Mouse (Mus musculus): ENCODE measurements at regions not wholly inside any gene's neighbourhood (a gene's known extent, or its start where the extent isn't known, plus 50 kb on each side); places are given as distances from the start of the nearest gene placed in this dataset.

DNA sequence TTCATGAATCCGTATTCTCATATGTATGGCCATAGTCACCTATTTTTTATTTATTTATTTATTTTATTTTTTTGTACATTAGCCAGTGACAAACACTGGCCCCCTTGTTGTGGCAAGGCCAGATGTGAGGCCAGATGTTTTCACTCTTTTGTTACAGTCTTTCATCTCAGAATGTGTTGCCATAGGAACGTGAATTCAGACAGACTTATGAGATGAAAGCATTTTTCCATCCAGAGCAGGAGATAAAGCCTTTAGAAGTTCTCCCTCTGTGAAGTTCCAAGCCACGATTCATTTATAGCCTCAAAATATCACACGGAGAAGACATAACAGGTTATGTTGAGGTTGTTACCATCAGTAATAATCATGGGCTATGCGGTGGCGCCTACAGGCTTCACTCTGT, 220.9 kb downstream of the Arpp21 start:
- Histone ChIP-seq H3K27me3 (no peaks in the 10 kb centered on the region), H3K36me3 (no peaks in the 10 kb centered on the region), H3K9me3 (no peaks in the 10 kb centered on the region), H3K4me3 (no peak overlapping the region), H3K4me1 (replicated peaks) (no peaks in the 10 kb centered on the region), H3K4me2 (no peak overlapping the region), H3K27ac (replicated peaks) (no peak overlapping the region), H3K9ac (no peak overlapping the region)
- 86% methylated on average over 6 of the region's 6 CpGs for WGBS
- ATAC-seq (ENCODE audit: low FRiP score, low read depth): no peak

DNA sequence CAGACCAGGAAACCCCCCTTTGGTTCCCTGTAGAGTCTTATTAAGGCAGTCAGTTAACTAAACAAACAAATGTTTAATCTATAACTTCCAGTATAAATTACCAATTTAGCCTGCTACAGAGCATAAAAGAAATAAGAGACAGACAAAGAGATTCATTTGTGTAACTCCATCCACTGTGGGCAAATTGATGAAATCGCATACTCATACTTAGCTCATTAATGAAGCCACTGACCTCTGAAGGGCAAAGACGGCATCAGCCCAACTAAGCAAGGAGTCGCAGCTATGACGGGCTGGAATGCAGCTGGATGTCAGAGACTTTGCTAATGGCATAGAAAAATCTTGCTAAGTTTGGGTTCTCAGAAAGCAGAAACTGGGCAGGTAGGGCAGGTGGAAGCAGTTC, 241.3 kb downstream of the Arpp21 start:
- whole genome bisulfite sequencing: 43% methylated on average over 4 of the region's 4 CpGs
- ATAC-seq (ENCODE audit: low FRiP score, low read depth): no peak
- no peak overlapping the region for H3K4me2 ChIP-seq

DNA sequence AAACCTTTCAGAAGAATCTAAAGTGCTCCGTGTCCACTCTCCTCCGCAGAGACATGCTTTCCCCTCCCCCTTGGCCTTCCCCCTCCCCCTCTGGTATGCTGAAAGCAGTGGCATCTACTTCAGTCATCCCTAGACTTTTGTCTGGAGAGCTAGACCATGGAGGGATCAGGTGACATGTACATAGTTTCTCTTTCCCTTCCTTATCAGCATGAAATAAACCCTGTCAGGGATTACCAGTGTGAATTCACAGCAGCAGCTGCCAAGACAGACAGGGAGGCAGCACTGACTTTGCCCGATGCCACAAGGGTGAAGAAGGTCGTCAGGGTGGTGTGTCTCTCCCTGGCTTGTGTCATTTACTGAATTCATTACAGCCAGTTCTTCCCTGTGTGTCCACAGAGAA, 241.9 kb downstream of the Arpp21 start:
- H3K36me3 ChIP-seq: no peaks in the 10 kb centered on the region
- no peaks in the 10 kb centered on the region for H3K27me3 ChIP-seq
- H3K4me1 ChIP-seq (replicated peaks): 0 out of 2 replicates have a peak, but pooled peaks cover 4% of the 10 kb centered on the region
- no peak overlapping the region for H3K9ac ChIP-seq
- H3K4me2 ChIP-seq: no peak overlapping the region
- no peak overlapping the region for H3K27ac ChIP-seq (replicated peaks)
- no peaks in the 10 kb centered on the region for H3K9me3 ChIP-seq
- WGBS: 29% methylated on average over 4 of the region's 4 CpGs
- ATAC-seq (ENCODE audit: low FRiP score, low read depth): no peak
- H3K4me3 ChIP-seq: no peak overlapping the region

More for the DNA sequence above, 241.3 kb downstream of the Arpp21 start:
- Histone ChIP-seq H3K4me1 (replicated peaks) (0 out of 2 replicates have a peak, but pooled peaks cover 4% of the 10 kb centered on the region), H3K4me3 (no peak overlapping the region), H3K27me3 (no peaks in the 10 kb centered on the region), H3K9ac (no peak overlapping the region), H3K27ac (replicated peaks) (no peak overlapping the region), H3K9me3 (no peaks in the 10 kb centered on the region), H3K36me3 (no peaks in the 10 kb centered on the region)

DNA sequence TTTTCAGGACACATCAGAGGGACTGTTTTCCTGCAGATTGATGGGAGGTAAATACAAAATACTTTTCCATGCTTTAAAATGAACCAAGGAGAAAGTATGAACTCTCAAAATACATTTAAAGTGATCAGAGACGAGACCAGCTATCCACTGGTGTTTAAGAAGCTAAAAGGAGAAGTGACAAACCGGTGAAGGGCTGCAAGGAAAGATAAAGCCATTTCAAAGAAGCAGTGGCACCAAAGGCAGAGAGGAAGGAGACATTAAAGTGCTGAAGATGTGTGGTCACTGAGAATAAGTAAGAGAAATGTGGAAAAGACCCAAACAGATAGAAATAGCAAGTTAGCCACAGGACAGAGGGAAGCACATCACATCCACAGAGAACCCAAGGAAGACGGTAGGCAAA, 245.7 kb downstream of the Arpp21 start:
- H3K9ac ChIP-seq: no peak overlapping the region
- H3K27me3 ChIP-seq: no peaks in the 10 kb centered on the region
- no peak overlapping the region for H3K4me3 ChIP-seq
- H3K27ac ChIP-seq (replicated peaks): no peak overlapping the region
- H3K4me1 ChIP-seq (replicated peaks): 0 out of 2 replicates have a peak, but pooled peaks cover 4% of the 10 kb centered on the region
- no peaks in the 10 kb centered on the region for H3K36me3 ChIP-seq
- H3K4me2 ChIP-seq: no peak overlapping the region
- 85% methylated on average over 3 of the region's 3 CpGs for WGBS
- no peak for ATAC-seq (ENCODE audit: low FRiP score, low read depth)
- no peaks in the 10 kb centered on the region for H3K9me3 ChIP-seq

DNA sequence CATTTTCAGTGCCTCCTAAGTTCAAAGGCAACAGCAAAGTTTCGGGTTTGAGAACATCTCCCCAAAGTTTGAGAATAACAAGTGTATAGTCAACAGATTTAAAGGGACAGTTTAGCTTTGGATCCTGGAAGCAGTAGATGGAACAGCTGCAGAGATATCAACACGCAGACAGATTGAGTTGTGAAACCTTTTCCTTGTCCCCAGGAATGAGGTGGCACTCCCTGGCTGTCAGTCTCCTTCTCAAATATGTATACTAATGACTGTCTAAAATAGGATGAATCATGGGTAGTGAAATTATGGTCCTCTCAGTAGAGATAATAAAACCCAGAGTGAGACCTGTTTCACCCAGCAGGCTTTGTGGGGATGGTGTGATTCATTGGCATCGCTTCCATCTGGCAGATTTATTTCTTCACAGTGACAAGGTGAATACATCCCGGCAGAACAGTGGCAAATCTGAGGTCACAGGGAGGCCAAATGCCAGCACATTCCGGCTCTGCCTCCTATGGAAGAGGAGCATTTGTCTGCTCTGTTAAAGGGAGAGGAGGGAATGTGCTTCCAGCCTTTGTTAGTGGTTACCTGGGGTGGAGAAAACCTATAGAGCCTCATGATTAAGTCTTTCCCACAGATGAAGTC, 272.2 kb downstream of the Arpp21 start:
- 57% methylated on average over 5 of the region's 5 CpGs for WGBS
- Histone ChIP-seq H3K4me2 (no peak overlapping the region), H3K27me3 (no peaks in the 10 kb centered on the region), H3K36me3 (no peaks in the 10 kb centered on the region), H3K4me1 (replicated peaks) (no peaks in the 10 kb centered on the region), H3K4me3 (no peak overlapping the region), H3K27ac (replicated peaks) (no peak overlapping the region), H3K9me3 (no peaks in the 10 kb centered on the region), H3K9ac (no peak overlapping the region)
- ATAC-seq (ENCODE audit: low FRiP score, low read depth): no peak

DNA sequence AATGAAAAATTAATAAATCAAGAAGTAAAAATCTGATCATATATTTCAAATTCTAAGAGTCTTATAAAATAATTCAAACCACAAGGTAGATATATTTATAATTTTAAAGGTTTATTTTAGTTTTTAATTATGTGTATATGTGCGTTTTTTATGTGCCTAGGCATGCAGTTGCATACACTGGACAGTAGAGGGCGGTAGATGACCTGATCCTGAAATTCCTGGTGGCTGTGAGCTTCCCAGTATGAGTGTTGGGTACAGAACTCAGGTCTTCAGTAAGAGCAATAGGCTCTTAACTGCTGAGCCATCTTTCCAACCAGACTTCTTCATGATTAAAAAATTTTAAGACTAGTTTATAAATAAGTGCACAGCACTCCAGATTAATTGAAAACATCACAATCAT, 267.7 kb upstream of the Stac start:
- ATAC-seq (ENCODE audit: low FRiP score, low read depth): no peak
- Histone ChIP-seq H3K27me3 (no peaks in the 10 kb centered on the region), H3K36me3 (no peaks in the 10 kb centered on the region), H3K9me3 (no peaks in the 10 kb centered on the region), H3K4me1 (replicated peaks) (no peaks in the 10 kb centered on the region), H3K27ac (replicated peaks) (no peak overlapping the region), H3K4me2 (no peak overlapping the region), H3K4me3 (no peak overlapping the region), H3K9ac (no peak overlapping the region)
- WGBS: 53% methylated on average over 2 of the region's 2 CpGs

DNA sequence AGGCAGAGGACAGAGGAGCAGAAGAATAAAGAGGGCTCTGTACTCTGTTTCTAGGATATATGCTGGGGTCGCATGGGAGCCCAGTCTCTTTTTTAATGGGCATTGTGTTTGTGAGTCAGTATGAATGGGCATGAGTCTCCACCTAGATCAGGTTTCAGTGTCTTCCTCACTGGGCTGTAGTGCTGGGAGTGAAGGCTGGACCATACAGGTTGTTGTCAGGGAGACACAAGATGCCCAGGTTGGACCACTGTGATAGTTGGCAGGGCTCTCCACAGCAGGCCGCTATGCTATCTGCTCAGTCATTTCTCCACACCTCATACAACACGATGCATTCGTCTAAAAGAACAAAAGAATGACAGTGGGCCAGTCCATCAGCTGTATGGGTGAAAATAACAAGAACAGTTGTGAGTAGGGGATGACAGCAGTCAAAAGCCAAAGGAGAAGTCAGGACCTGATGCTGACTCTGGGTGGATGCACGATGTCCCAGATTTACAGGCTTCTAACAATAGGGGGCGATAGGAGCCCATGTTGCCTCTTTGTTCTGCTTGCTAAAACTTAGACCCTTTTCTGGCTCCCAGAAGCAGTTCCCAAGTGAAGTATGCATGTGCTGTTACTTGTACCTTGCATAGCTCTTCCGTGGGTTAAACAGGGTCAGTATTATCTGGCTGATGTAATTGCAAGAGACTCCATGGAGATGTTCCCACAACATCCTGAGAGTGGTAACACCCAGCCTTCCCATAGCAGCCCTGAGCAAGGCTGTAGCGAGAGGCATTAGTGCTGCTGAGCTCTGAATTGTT, 249.3 kb upstream of the Stac start:
- no peak overlapping the region for H3K9ac ChIP-seq
- H3K36me3 ChIP-seq: no peaks in the 10 kb centered on the region
- no peaks in the 10 kb centered on the region for H3K4me1 ChIP-seq (replicated peaks)
- WGBS: 42% methylated on average over 8 of the region's 8 CpGs
- no peak overlapping the region for H3K27ac ChIP-seq (replicated peaks)
- H3K27me3 ChIP-seq: no peaks in the 10 kb centered on the region
- ATAC-seq (ENCODE audit: low FRiP score, low read depth): no peak
- no peak overlapping the region for H3K4me3 ChIP-seq
- no peaks in the 10 kb centered on the region for H3K9me3 ChIP-seq
- H3K4me2 ChIP-seq: no peak overlapping the region

DNA sequence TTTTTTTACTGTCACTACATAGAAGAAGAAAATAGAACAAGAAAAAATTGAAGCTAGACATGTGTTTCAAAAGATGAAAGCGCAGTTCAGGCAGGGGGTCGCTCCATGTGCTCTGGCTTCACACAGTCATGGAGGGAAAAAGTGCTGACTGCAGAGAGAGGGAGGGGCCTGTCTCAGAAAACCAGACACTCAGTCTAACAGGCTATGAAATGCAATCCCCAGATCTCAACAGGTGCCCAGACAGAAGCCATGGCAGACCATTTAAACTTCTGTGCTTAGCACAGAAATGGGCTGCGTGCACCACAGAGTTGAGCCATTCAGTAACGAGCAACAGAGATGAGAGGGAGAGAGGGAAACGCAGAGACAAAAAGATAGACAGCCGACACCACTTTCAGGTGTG, 242.3 kb upstream of the Stac start:
- H3K4me1 ChIP-seq (replicated peaks): no peaks in the 10 kb centered on the region

DNA sequence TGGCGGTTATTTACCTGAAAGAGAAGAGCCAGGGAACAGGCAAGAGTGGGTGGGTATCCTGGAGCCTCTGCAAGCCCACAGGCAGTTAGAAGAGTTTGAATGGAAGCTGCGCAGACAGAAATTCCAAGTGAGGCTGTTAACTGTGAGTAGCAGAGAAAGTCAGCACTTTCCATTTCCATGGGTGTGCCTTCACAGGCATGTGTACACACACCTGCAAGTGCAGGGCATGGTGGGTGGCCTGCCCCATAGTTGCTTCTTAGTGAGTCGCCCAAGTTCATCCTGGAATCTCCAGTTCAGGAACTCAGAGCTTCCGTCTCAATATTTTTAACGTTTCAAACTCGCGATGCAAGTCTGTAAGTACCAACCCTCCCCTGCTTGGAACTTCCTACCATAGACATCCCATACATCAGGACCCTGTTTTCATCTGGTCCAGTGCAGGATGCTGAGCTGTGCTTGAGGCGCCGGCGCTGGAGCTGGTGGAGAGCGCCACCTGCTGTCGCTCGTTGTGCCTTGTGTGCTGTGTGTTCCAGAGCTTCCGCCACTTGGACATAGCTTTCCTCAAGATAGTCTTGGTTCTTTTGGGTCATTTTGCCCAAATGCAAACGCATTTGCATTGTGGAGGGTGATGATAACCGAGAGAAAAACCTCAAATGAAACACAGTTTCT, 228.3 kb upstream of the Stac start:
- H3K36me3 ChIP-seq: no peaks in the 10 kb centered on the region
- H3K4me2 ChIP-seq: no peak overlapping the region
- H3K27ac ChIP-seq (replicated peaks): no peak overlapping the region
- peak; percentile 78; the same call in 1 of the 2 replicates for ATAC-seq (ENCODE audit: low FRiP score, low read depth)
- H3K9ac ChIP-seq: no peak overlapping the region
- H3K9me3 ChIP-seq: no peaks in the 10 kb centered on the region
- H3K4me3 ChIP-seq: no peak overlapping the region
- WGBS: 20% methylated on average over 16 of the region's 16 CpGs
- 0 out of 2 replicates have a peak, but pooled peaks cover 4% of the 10 kb centered on the region for H3K4me1 ChIP-seq (replicated peaks)
- H3K27me3 ChIP-seq: no peaks in the 10 kb centered on the region

More for the DNA sequence above, 242.3 kb upstream of the Stac start:
- ATAC-seq (ENCODE audit: low FRiP score, low read depth): no peak
- Histone ChIP-seq H3K9ac (no peak overlapping the region), H3K27ac (replicated peaks) (no peak overlapping the region), H3K4me2 (no peak overlapping the region), H3K27me3 (no peaks in the 10 kb centered on the region), H3K4me3 (no peak overlapping the region), H3K9me3 (no peaks in the 10 kb centered on the region), H3K36me3 (no peaks in the 10 kb centered on the region)
- WGBS: 82% methylated on average over 6 of the region's 6 CpGs

DNA sequence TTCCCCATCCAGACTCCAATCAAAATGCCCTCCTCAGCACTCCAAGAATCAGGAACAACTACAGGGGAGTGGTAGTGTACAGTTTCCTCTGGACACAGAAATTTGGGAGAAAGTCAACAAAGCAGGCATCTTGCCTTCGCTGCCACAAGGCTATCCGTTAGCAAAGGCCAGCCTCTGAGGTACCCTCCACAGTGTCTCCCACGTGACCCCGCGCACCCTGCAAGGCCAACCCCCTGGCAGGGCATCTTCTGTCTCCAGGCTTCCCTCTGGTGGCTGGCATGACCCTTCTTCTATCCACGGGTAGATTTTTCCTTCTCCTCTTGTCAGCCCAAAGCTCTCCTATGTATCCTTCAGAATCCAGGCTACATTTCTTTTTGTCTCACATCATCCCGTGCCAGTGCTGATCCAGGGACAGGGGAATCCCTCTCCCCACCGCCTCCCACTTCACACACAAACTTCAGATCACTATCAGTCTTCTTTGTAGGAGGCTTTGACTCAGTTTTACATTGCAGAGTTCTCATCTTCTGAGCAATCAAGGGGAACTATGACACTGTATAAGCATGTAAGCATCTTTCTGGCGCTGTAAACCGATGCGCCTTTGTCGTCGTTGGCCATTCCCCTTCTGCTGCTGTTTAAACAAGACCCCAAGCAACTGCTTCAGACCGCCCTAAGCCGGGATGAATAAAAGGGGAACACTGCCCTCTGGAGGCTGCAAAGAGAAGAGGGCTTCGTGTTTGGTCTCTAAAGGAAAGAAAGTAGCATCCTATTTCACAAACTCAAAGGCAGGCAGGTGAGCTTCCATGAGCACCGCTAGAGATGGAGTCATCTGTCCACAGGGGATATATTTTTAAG, 226.8 kb upstream of the Stac start:
- H3K9me3 ChIP-seq: no peaks in the 10 kb centered on the region
- H3K27ac ChIP-seq (replicated peaks): no peak overlapping the region
- no peak overlapping the region for H3K4me3 ChIP-seq
- peak; percentile 77 for ATAC-seq (ENCODE audit: low FRiP score, low read depth)
- 0 out of 2 replicates have a peak, but pooled peaks cover 4% of the 10 kb centered on the region for H3K4me1 ChIP-seq (replicated peaks)
- peak overlapping the region; percentile 42 for H3K4me2 ChIP-seq
- WGBS: 31% methylated on average over 17 of the region's 17 CpGs
- no peaks in the 10 kb centered on the region for H3K27me3 ChIP-seq
- H3K36me3 ChIP-seq: no peaks in the 10 kb centered on the region
- peak overlapping the region; percentile 23; the same call in 1 of the 2 replicates for H3K9ac ChIP-seq

DNA sequence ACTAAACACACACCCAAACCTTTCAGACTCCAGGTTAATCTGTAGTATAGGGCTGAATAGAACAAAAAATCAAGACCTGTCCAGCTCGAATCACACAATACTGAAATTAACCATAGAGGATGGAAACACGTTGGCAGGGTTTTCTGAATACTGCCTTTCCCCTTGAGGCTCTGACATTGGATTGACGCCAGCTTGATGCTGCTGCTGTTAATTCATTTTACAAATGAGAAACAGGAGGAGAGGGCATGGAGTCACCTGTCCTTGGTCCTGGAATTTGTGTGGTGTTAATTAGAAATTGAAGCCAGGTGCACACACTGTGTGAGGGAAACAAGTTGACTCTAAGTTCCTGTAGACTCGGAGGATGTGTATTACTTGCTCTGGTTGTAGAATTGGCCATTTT, 218.7 kb upstream of the Stac start:
- Histone ChIP-seq H3K27ac (replicated peaks) (no peak overlapping the region), H3K4me1 (replicated peaks) (no peaks in the 10 kb centered on the region), H3K4me2 (no peak overlapping the region), H3K27me3 (no peaks in the 10 kb centered on the region), H3K9ac (no peak overlapping the region), H3K9me3 (no peaks in the 10 kb centered on the region), H3K4me3 (no peak overlapping the region), H3K36me3 (no peaks in the 10 kb centered on the region)
- WGBS: 45% methylated on average over 4 of the region's 4 CpGs
- no peak for ATAC-seq (ENCODE audit: low FRiP score, low read depth)

Measured in hindbrain, embryonic 15.5 days (tissue).